Mouse (Mus musculus) thymus, postnatal 10 days (tissue): Measurements from ENCODE around the gene C1s1.
"Not testable (repeated sequence)": the region's sequence is repeated elsewhere in the genome, so short reads cannot be mapped to it uniquely, and the experiment has no call there.

ENCODE experiments used
- DNase-seq, 2 experiments: peaks; one replicate each; pipeline ENCODE4 v3.0.0; 2021; ENCODE audit warnings: low spot score in 2 of 2

C1s1 gene

DNA sequence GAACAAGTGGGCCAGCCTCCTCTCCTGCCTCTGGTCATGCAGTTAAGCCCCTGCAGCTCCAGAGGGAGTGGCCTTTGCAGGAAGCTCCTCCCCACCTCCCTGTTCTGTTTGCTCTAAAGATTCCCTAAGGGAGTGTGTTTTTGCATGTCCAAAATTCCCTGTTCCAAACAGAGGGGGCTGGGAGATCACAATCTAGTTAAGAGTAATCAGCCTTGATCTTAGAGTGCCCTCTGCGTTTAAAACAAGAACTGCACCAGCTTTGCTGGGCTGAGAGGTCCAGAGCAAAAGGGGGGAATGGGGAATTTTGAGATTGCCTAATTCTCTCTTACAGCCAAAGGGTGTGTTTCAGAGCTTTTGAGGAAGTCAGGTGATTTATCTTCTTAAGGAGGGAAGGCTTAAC lies at the start of gene C1s1:
Gene C1s1, minus strand, starts transcription at position 76 of the 400 bp plus-strand sequence.
- DNase-seq = not testable (repeated sequence)

DNA sequence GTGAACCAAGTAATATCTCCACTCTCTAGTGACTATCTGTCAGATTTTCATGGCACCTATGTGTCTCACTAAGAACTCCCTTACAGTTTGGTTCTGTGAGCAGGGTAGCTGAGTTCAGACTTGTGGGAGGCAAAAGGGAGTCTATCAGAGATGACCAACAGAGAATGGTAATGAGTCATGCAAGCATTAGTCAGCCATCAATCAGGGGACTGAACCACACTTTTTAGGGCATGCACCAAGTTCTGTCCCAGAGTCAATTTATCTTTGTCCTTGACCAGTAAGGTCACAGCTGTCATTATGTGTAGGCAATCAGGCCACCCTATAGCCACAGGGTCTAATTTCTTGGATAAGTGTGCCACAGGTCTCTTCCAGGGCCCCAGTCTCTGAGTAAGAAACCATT lies 46.6 kb upstream of the C1s1 start:
- DNase-seq = no peak

DNA sequence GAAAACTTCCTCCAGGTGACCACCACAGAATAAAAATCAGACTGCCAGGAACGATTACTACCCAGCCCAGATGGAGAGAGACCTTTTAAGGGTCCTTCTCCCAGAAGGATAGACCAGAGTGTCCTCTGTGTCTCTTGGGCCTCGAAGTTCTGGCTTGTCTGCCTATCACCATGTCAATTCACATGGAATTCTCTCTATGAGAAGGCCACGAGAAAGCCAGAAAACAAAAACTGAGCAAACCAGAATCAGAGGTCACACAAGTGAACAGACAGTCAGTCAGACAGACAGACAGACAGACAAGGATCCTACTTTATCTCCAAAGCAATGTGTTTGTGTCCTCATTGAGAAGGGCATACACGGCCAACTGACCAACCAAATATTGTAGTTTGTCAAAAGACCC lies 44.1 kb upstream of the C1s1 start:
- DNase-seq = no peak

DNA sequence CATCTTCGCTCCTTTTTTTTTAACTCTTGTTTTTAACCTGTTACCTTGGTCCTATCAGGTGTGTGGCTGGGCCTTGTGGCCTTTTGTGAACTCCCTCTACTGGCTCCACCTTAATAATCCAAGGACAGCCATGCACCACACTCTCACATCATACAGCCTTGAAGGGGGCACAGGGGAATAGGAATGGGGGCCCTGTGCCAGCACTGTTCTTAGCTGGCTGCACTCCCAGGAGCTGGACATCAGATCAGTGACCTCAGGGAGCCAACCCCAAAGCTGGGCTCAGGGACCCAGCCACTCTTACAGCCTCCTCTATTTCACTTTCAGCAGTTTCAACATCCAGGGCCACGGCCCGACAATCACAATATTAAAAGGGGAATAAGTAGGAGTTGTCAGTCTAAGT lies 43.6 kb upstream of the C1s1 start:
- DNase-seq = no peak

GRCm38 (mm10) chr6:124584935-124585334 lies 42.8 kb upstream of the C1s1 start:
- no peak for DNase-seq

GRCm38 (mm10) chr6:124582231-124582630 lies 40.1 kb upstream of the C1s1 start:
- no peak for DNase-seq

DNA sequence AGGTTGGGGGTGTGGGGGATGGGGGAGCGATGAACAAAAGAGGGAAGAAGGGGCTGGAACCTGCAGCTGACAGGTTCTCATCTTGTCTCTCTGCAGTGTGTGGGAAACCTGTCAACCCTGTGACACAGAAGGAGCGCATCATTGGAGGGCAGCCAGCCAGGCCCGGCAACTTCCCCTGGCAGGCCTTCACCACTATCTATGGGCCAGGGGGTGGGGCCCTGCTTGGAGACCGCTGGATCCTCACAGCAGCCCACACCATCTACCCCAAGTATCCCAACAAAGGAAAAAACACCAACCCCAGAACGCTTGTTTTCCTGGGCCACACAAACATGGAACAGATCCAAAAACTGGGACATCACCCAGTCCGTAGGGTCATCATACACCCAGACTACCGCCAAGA lies 38.0 kb upstream of the C1s1 start:
- not testable (repeated sequence) for DNase-seq

DNA sequence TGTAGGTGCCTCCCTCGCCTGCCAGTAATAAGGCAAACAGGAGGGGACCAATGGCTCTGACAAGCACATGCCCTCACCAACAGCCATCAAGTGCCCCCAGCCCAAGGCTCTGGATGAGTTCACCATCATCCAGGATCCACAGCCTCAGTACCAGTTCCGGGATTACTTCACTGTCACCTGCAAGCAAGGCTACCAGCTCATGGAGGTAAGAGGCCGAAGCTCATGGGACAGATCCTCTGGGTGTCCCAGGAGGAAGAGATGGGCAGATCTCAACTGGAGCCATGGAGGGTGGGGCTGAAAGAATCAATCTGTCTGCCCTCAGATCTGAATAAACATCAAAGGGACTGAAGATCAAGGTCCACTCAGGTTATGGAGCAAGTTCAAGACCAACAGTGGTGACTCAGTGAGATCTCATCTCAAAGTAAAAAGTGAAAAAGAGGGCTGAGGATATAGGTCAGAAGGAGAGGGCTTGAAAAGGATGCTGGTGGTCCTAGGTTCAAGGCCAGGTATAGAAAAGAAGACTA lies 33.1 kb upstream of the C1s1 start:
- DNase-seq = not testable (repeated sequence)

- DNase-seq = peak; percentile 4 to 49
These were observed 27.9 kb upstream of the C1s1 start, which contains the start of gene C1rb for GRCm38 (mm10) chr6:124570026-124570425. Gene C1rb (plus strand): TSS chr6:124570294.

DNA sequence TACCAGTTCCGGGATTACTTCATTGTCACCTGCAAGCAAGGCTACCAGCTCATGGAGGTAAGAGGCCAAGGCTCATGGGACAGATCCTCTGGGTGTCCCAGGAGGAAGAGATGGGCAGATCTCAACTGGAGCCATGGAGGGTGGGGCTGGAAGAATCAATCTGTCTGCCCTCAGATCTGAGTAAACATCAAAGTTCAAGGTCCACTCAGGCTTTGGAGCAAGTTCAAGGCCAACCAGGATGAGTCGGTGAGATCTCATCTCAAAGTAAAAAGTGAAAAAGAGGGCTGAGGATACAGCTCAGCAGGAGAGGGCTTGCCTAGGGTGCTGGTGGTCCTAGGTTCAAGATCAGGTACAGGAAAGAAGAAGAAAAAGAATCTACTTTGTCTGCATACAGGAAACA lies 19.5 kb upstream of the C1s1 start:
- not testable (repeated sequence) for DNase-seq

DNA sequence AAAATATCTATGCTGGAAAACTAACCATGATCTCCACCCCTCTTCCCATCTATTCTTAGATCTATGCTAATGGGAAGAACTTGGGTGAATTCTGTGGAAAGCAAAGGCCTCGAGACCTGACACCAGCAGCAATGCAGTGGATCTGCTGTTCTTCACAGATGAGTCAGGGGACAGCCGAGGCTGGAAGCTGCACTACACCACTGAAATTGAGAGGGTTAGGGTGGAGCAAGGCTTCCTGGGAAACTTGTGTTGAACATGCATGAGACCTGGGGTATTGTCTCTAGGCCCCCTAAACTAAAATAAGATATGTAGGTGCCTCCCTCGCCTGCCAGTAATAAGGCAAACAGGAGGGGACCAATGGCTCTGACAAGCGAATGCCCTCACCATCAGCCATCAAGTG lies 19.0 kb upstream of the C1s1 start:
- DNase-seq = not testable (repeated sequence)

GRCm38 (mm10) chr6:124555956-124556355 lies 13.8 kb upstream of the C1s1 start:
- DNase-seq = not testable (repeated sequence)

GRCm38 (mm10) chr6:124552766-124553165 lies 10.6 kb upstream of the C1s1 start:
- DNase-seq = no peak

DNA sequence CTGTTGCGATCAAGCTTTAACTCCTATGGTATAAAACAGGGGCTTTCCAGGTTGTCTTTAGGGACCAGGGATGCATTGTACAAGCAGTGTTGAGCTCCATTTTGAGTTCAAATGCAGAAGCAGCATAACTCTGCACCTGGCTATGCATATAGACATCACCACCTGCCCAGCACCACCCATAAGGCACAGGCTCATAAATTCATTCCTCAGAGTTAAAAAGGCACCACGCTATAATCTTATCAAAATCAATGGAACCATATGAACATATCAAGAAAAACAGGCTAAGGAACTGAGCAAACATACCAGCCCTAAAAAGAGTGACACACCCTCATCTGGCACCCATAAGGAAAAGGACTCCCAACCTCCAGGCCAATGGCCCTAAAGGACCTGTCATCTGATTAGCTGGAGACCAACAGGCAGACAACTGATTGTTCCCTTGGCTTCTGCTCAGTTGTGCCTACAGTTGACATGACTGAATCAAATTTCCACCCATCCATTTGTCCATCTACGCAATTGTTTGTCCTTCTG lies 6.9 kb upstream of the C1s1 start:
- no peak for DNase-seq

GRCm38 (mm10) chr6:124547979-124548378 lies 5.8 kb upstream of the C1s1 start:
- not testable (repeated sequence) for DNase-seq

DNA sequence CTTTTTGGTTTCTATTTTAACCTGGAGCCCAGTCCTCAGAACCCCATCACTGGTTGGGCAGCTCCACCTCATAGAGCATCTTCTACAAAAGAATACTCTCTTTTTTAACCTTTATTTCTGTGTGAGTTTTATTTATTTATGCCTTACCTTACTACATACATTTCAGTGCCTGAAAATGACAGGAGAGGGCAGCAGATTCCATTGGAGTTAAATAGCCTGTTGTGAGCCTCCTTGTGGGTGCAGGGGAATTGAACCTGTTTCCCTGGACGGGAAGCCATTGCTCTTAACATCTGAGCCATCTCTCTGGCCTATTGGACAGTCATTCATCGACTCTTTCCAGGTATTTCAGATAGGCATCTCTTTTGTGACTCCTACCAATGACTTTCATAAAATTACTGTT lies 3.3 kb upstream of the C1s1 start:
- DNase-seq = no peak

GRCm38 (mm10) chr6:124544466-124544865 lies 2.3 kb upstream of the C1s1 start:
- DNase-seq = no peak

DNA sequence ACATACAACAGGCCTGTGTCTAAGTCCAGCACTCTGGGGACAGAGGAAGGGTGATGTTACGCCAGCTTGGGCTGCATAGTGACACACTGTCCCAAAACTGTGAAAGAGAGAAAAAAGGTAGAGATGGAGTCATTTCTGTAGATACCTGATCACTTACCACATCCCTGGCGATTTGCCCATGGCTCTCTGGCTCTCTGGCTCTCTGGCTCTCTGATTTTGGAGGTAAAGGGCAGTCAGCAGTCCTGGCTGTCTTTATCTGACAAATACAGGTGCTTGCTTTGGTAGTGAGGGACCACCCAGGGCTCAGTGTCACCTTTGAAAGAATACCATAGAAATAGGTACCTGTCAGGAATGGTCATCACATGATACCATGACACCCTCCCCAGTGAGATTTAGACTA lies 983 bp downstream of the C1s1 start:
- DNase-seq = not testable (repeated sequence)

- not testable (repeated sequence) for DNase-seq
These were observed 5.9 kb downstream of the C1s1 start for GRCm38 (mm10) chr6:124536125-124536829.

DNA sequence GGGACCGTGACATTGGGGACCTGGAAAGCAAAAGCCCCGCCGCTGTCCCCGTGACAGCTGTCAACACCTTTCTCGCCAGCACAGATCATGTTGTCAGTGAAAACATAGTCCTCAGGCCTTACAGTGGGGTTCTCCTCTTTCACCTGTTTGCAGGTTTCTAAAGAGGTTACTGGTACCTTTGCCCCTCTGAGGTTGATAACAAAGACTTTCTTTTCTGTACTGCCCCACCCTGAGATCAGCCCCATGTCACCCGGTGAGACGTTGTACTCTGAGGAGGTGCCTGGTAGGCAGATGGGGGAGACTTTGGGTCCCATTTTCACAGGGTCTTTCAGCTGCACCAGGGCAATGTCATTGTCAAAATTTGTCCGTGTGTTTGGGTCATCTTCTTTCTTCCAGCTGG lies 11.1 kb downstream of the C1s1 start:
- DNase-seq = no peak

DNA sequence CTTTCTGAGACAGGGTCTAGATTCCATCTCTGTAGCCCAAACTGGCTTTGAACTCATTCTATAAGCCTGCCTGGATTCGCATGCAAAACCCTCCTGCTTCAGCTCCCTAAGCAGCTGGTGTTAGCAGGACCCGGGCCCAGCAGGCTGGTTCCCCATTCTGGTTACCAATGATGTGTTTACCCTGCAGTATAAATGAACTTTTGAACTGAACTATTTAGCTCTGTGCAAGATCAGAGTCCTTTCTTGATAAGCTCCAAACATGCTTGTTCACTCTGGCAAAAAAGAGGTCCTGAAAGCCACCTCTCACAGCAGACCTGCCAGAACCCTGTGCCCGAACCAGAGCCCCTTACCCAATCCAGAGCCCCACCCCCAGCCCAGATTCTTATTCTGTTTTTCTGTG lies 14.3 kb downstream of the C1s1 start:
- no peak for DNase-seq

GRCm38 (mm10) chr6:124522082-124522481 lies 20.1 kb downstream of the C1s1 start:
- DNase-seq = not testable (repeated sequence)

DNA sequence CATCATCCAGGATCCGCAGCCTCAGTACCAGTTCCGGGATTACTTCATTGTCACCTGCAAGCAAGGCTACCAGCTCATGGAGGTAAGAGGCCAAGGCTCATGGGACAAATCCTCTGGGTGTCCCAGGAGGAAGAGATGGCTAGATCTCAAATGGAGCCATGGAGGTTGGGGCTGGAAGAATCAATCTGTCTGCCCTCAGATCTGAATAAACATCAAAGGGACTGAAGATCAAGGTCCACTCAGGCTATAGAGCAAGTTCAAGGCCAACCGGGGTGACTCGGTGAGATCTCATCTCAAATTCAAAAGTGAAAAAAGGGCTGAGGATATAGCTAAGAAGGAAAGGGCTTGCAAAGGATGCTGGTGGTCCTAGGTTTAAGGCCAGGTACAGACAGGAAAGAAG lies 24.4 kb downstream of the C1s1 start:
- DNase-seq = not testable (repeated sequence)
